Mouse (Mus musculus) adrenal gland, postnatal 10 days (tissue): Measurements from ENCODE around the gene Rcan2. TPM values are rescaled to one million over a fixed set of nuclear protein-coding genes. Genes with fewer than 3 reads are reported as not detected.

Experiments used
- DNase-seq: peaks from one replicate; pipeline ENCODE4 v3.0.0; 2021; ENCODE audit warnings: mixed read lengths
- total RNA-seq, 2 experiments: library from RNA; stranded (reverse); gene quantifications; 2 replicates each; pipeline ENCODE4 v1.2.3; 2021

Rcan2 gene
- total RNA-seq, 2 experiments from 2014 or later: 10.2 to 12.6 TPM

DNA sequence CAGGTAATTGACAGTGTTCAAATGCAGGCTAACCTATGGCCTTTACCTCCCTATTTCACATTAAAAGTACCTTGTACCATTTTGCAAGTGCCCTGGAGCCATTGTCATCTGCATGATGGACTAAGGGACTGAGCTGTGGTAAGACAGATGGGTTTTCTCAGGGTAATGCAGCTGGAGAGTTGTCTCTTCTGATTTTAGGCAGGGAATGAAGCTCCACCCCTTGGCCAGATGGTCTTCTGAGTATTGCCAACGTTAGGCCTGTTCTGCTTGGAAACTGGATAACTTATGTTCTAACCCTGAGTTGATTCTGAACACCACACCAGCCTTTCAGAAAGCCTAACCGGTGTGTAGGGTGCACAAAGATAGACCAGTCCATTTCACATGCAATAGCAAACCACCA lies 222.7 kb downstream of the Rcan2 start:
- DNase-seq: no peak

DNA sequence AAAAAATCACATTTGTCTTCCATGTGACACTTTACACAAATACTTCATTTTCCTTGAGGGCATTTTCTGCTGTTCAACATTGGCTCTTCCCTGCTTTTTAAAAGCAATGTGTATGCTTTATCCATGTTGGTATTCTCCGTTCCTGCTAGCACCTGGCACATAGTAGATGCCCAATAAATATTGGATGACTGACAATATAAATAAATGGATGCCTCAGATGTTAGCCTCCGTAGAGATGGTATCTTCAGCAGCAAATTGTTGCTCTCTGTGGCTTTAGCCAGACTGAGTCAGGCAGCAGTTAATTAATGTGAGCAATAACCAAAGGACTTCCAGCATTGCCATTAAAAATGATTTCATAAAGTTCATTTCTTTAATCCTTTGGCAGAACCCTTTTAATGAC lies 223.9 kb downstream of the Rcan2 start:
- no peak for DNase-seq

DNA sequence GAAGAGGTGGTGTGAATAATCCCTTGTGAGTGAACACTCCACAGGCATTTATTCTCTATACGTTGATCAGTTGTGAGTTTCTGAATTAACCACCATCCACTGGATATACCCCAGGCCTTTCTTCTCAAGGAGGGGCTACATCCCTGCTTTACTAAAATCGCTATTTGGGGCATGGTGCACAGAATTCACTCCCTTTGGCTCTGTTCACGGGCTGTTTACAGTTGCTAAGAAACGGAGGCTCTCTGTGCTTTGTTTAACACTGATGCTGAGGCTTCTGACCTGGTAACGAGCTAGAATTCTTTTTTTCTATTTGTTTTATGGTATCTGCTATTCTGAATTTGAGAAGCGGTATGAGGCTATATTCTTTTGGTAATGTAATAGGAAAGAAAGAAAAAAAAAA lies 224.8 kb downstream of the Rcan2 start:
- DNase-seq: no peak

DNA sequence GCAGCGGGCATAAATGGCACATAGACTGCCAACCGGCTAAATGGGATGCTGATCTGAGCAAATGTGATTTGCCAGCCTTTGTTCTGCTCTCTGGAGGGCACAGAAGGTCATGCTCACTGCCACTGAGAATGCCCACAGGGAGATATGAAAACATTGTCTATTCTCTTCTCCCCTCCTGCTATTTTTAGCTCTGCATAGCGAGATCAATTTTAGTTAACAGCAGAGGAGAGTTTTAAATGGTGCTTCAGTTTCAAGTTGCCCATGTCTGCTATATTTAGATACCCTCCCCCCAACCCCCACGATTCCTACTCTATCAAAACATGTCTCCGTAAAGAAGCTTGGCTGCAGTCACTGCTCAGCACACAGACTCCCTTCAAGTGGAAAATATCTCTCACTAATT lies 225.2 kb downstream of the Rcan2 start:
- DNase-seq: no peak

DNA sequence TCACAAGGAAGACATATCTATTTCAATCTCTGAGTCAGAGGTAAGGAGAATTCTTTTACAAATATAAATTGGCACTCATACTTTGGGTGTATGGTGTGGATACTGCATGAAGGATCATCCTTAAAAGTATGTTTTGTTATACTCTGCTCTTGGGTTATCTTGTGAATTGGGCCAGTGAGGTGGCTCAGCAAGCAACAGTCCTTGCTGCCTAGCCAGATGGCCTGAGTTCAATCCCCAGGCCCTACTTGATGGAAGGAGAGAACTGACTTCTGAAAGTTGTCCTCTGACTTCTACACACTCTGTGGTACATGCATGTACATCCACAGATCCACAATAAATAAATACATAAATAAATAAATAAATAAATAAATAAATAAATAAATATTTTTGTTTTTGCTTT lies 225.6 kb downstream of the Rcan2 start:
- no peak for DNase-seq

DNA sequence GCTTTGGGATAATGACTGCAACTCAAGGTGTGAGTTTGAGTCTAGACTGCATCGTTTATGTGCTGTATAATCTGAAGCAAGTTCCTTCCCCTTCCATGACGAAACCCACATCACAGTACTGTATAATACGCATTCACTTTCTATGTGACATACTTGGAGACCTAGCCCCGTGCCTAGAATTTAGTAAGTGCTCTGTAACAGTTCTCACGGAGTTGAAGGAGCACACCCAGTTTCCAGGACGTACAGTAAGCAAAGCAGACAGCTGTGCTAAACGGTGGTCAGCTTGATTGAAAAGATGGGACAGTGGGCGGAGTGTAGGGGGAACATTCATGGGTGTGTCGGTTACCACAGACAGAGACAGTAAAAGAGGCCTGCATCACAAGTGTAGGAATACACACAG lies 226.2 kb downstream of the Rcan2 start:
- no peak for DNase-seq

DNA sequence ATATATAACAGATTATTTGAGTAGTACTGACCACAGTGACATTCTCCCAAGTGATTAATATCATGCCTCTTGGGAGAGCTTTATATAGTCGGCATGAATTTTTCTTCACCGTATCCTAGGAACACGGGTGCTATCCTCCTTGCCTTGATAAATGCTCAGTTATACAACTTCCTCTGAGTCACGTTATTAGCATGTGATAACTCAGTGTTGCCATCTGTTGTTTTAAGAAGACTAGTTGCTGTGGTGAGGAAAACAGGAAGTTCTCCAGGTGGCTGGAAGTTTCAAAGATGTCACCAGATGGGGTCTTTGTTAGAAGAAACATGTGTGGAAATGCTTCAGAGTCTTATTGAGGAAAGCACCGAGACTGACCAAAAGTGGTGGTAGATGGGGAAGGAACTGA lies 228.5 kb downstream of the Rcan2 start:
- DNase-seq: no peak

DNA sequence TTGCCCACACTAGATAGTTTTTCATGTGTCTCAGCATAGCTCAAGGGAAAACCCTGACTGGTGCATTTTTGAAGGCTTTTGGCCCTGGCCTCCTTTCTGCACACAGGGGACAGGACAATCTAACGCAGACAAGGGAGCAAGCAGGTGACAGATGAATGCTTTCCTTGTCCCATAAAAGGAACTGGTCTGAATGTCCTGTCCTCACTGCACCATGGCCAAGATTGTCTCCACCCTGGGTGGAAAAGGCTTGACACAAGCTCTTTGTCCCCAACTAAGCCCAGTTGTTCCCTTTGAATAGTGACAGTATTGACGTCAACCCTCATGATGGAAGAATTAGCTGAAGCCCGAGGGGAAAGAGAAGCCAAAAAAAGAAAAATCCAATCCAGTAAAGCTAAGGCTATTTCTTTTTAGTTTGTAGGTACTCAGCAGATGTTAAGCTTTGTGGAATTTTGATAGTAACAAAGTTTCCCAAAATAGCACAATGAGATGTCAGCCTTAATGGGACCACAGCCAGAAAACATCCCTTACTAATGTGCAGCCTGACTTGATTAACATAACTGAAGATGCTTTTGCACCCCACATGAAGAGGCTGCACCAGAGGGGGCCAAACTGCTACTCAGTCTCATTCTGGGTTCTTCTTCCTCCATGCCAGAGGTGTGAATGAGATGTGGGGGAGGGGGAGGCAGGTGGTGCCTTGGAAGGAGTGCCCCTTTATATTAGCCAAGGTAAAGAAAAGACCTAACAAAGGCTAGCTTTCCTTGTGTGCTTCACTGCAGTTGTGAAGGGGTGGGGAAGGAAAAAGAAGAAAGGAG lies 229.8 kb downstream of the Rcan2 start:
- no peak for DNase-seq

DNA sequence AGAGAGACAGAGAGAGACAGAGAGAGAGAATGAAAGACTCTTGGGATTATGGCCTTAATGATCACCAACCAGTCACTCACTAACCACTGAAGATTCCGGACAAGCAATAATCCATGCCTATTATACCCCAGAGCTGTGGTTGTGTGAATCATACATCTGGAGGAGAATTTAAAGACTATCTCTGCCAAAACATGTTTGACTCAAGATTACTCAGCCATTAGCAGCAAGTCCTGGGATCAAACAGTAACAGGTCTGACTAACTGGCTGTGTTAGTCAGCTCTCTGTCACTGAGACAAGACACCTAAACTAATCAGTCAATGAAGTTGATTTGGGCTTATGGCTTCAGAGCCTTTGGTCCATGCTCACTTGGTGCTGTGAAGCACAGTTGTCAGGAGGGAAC lies 233.9 kb downstream of the Rcan2 start:
- DNase-seq: no peak

DNA sequence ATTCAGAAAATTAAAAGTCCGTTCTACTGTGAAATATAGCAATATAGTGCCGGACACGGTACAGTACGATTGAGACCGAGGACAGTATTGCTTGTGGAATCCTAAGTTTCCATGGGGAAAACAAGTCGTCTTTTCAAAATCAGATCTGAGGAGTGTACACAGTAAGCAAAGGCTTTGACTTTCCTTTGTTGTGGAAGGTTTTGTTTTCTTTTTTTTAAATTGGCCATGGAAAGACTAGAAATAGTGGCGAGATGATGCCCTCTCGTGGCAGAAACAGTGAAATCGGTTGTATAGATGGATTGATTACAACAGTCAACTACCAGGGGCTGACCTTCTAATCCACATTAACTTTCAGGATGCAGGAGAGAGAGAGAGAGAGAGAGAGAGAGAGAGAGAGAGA lies 237.5 kb downstream of the Rcan2 start:
- peak; percentile 49 for DNase-seq

DNA sequence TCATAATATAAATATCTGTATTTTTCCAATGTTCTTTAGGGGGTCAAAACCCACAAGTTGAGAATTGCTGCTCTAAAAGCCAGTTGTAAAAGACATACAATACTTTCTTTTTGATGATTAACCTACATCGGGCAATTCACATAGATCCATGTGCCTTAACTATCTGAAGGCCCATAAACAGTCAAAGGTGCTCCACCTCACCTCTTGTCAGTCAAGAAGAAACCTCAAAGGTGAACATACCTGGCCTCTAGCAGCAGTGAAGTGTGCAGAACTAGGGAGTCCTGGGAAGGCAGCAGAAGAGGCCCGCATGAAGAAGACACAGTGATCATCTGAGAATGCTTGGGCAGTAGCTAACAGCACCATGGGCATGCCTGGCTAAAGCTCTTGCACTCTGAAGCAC lies 239.3 kb downstream of the Rcan2 start:
- DNase-seq: no peak

DNA sequence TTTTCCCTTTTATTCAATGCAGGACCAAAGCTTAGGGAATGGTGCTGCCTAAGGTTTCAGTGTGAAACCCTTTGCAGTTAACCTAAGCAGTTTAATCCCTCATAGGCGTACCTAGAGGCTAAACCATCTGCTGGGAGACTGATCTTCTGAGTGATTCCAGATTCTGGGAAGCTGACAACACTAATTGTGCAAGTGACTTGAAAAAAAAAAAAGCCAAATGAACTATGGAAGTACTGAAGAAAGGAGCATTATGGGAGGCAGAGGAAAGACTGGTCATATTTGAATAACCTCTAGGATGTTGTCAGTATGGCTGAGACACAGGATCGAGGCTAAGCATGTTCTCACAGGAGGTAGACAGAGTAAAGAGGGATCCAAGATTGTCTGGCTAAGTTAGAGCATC lies 241.2 kb downstream of the Rcan2 start:
- DNase-seq: no peak

DNA sequence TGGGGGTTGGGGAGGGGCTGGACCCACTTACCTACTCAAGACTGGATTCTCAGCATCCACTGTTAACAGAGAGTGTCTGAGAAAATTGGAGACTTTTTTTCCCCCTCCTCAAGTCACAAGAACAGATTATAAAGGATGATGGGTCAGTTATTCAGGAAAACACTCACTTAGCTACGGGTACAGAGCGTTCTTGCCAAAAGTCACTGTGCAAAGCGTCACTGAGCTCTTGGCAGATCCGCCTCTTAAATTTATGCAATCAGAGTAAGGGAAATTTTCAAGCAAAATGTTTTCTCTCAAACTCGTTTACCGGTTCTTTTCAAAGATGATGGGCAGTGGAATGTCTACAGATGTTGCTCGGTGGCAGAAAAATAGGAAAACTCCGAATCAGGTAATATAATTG lies 241.7 kb downstream of the Rcan2 start:
- DNase-seq: peak; percentile 12

DNA sequence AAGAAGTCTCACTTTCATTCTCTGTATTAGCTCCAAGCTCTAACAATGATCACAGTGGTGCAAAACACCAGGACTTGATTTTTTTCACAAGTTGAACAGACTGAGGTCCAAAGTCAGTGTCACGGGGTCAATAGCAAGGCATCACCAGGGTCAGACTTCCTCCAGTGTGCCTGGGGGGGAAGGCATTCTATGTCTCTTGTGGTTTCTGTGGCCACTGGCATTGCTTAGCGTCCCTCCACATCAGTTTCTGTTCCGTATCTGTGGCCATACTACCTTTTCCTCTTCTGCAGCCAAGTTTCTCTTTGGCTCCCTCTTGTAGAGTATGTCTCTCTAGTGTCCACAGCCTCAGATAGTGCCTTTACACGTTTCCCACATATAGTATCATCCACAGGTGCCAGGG lies 252.3 kb downstream of the Rcan2 start:
- no peak for DNase-seq

DNA sequence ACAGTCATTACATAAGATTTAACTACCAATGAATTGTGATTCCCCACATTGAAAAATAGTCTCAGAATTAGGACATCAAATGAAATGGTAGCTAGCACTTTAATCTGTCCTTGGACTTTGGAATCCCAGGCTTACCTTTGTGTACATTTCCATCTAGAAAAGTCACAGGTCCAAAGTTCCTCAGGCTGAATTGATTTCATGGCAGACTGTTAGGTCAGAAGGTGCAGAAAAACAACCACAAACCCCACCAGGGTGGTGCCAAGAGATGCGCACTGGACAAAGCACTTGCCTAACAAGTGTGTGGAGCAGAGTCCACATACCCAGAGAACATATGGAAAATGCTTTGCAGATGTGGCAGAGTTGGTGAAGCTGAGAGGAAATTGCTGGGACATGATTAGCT lies 256.0 kb downstream of the Rcan2 start:
- DNase-seq: no peak

DNA sequence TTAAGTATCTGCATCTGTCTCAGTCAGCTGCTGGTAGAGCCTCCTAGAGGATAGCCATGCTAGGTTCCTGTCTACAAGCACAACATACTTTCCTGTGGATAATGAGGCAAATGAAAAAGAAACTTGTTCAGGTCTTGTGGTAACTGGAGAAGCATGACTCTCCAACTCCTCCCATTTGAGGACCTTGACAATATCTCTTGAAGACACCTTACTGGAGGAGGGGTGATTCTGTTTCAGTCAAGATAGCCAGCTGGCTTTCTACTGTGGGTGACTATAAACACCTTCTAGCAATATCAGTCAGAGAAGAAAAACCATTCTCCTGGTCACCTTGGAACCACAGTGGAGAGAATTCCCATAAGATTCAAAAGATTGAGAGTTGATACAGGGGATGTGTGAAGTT lies 257.0 kb downstream of the Rcan2 start:
- DNase-seq: no peak

DNA sequence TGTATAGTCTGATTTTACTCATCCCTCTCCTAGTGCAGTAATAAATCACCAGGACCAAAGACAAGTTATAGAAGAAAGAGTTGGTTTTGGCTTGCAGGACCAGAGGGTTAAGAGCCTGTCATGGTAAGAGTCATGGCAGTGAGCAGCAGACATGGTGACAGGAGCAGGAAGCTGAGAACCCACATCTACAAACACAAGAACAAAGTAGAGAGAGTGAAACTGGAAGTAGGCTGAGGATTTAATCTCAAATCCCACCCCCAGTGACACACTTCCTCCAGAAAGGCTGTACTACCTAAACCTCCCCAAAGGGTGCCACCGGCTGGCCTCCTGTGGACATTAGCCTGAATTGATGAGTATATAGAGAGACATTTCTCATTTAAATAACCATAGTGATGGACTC lies 259.6 kb downstream of the Rcan2 start:
- no peak for DNase-seq

DNA sequence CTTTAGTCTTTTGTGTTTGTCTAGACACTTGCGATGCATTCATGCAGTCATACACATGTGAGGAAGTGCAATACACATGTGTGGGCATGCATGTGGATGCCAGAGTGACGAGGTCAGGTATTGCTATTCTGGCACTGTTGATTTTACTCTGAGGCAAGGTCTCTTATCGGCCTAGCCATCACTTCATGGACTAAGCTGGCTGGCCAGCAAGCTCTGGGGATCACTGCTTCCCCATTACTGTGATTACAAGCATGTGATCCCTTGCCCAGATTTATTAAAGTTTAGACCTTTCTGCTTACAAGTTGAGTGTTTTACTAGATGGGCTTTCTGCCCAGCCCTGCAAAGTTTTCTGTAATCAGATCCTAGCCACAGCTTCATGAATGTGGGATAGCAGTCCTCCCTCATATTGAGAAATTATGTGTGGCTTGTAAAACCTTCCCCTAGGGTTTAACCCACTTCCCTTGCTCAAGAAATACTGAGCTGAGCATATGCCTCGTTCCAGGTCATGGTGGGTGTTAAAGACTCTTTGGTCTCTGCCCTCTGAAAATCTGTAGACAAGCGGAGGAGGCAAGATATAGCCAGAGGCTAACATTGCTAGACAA lies 260.2 kb downstream of the Rcan2 start:
- no peak for DNase-seq

DNA sequence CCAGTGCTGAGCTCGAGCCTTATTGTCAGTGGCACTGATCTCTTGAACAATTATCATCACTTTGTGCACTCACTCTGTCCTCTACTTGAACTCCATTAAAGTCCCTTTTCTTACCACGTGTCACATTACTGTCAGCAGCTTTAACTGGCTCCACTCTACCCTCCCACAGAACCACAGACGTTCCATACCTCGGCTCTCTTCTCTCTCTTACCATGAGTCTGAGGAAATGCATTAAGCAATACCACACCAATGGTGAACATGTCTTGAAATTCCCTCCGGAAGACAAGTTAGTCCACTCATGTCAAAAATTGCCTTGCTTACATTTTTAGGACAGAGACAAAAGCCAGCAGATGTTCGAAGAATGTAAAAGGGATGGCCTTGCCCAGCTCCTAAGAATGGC lies 267.7 kb downstream of the Rcan2 start:
- DNase-seq: no peak

DNA sequence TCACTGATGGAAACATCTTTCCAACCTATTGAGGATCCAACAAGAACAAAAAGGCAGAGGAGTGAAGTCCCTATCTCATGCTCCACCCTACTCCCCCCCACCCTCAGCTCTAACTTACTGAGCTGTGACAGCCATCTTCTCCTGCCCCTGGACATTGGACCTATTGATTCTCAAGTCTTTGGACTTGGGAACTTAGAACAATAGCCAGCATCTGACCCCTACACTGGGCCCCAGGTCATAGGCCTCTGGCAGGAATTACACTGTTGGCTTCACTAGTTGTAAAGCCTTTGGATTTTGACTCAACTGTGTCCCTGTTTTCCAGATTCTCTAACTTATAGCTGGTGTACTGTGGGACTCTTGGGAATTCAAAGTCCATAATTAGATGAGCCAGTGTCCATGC lies 270.5 kb downstream of the Rcan2 start:
- no peak for DNase-seq

DNA sequence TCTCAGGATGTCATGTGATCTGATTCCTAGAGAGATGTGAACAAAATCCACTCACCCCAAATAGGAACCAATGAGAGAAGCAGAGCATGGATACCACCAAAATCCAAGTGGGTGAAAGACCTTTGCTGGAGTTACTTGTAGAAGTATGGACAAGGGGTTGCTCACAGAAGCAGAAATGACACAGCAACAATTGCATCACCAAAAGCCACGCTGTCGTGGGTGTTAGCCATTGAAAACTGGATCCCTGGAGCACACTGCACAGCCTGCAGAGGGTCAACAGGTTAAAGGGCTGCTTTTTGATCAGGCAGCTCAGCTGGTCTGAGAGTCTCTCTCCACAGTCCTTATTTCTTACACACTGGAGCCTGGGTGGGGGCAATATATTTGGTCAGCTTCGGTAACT lies 274.4 kb downstream of the Rcan2 start:
- no peak for DNase-seq

DNA sequence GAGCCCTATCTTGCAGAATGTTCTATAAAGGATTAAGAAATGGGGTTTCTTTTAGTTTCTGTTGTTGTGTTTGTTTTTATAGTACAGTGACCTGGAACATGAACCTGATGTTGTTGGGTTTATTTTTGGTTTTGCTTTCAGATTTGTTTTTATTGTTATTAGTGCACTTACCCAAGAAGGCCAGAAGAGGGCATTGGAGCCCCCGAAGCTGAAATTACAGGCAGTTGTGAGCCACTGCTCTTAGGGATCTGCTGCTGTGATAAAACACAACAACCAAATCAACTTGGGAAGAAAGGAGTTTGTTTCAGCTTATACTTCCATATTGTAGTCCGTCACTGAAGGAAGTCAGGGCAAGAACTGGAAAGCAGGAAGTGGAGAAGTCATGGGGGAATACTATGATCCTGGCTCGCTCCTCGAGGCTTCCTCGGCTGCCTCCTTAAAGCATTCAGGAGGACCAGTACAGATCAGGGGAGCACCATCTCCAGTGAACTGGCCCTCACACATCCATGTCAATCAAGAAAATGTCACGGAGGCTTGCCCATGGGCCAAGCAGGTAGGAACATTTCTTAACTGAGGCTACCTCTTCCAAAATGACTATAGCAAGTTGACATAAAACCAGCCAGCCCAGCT lies 275.0 kb downstream of the Rcan2 start:
- peak; percentile 29 for DNase-seq

DNA sequence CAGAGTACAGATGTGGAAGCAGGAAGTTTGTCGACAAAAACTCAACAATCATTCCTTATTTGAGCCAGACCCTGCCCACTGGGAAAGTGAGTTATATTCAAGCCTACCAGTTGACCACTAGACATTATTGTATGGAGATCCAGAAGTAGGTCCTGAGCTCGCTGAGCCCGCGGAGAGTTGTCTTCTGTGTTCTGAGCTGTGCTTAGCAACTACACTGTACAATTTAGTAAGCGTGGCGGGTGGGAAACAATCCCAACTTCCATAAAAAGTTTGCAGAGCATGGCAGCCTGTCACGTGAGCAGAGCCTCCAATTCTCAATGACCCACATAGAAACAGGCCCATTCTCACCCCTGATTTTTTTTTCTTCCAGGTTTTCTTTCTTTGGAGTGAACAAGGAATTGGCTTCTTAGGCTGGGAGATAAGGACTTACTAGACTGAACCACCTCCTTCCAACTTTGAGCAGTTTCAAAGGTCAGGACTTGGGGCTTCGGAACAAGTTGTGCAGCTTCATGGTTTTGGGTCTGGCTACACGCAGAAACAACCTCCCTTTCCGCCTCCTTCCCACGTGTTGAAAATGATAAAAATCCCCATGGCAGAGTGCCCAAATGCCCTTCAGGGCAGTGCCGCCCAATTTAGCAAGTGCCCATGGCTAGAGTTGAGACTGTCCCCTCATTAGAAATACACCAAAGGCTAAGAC lies 276.1 kb downstream of the Rcan2 start:
- DNase-seq: no peak
